Mouse (Mus musculus): Measurements from ENCODE around the gene Slc4a10.

GRCm38 (mm10) chr2:62331913-62332312, 285.7 kb downstream of the Slc4a10 start:
- TF ChIP-seq CTCF (IDR thresholded peaks at IDR 0.05; ENCODE audit: insufficient read depth, low read length) (no peak), POLR2A (IDR thresholded peaks at IDR 0.05; ENCODE audit: borderline replicate concordance, extremely low read depth, low read depth, low read length) (no peak)

All from lung, adult 2 months (tissue).